Mouse (Mus musculus) cerebellum, adult 18-20 months (tissue): ENCODE measurements at regions not wholly inside any gene's neighbourhood (a gene's known extent, or its start where the extent isn't known, plus 50 kb on each side); places are given as distances from the start of the nearest gene placed in this dataset.
"Not testable (repeated sequence)": the region's sequence is repeated elsewhere in the genome, so short reads cannot be mapped to it uniquely, and the experiment has no call there.

Source experiments
- DNase-seq, 2 experiments: peaks; one replicate each; pipeline ENCODE4 v3.0.0; 2021

GRCm38 (mm10) chr12:71533701-71534100 is 224.0 kb downstream of the Dact1 start:
- DNase-seq, result no peak

- no peak for DNase-seq
Observed at GRCm38 (mm10) chr12:71534199-71534598, 224.5 kb downstream of the Dact1 start.

GRCm38 (mm10) chr12:71535251-71535650 is 225.6 kb downstream of the Dact1 start:
- no peak for DNase-seq

GRCm38 (mm10) chr12:71535831-71536230 is 226.1 kb downstream of the Dact1 start:
- DNase-seq, result not testable (repeated sequence)

GRCm38 (mm10) chr12:71538691-71539090 is 229.0 kb downstream of the Dact1 start:
- DNase-seq, result no peak

GRCm38 (mm10) chr12:71540279-71540678 is 230.6 kb downstream of the Dact1 start:
- no peak for DNase-seq

GRCm38 (mm10) chr12:71541961-71542360 is 232.3 kb downstream of the Dact1 start:
- no peak for DNase-seq

GRCm38 (mm10) chr12:71543571-71544119 is 234.0 kb downstream of the Dact1 start:
- peak in 1 of 2 experiments; percentile 13 for DNase-seq

GRCm38 (mm10) chr12:71544401-71545159 is 234.9 kb downstream of the Dact1 start:
- peak; percentile 25 to 32 for DNase-seq

- DNase-seq, result no peak
Observed at GRCm38 (mm10) chr12:71546523-71547265, 237.0 kb downstream of the Dact1 start.

GRCm38 (mm10) chr12:71549336-71549735 is 239.7 kb downstream of the Dact1 start:
- no peak for DNase-seq

- DNase-seq, result no peak
Observed at GRCm38 (mm10) chr12:71554212-71554611, 244.5 kb downstream of the Dact1 start.

GRCm38 (mm10) chr12:71561259-71561658 is 251.6 kb downstream of the Dact1 start:
- no peak for DNase-seq

- DNase-seq, result no peak
Observed at GRCm38 (mm10) chr12:71561918-71562572, 252.4 kb downstream of the Dact1 start.

GRCm38 (mm10) chr12:71563219-71563618 is 253.5 kb downstream of the Dact1 start:
- no peak for DNase-seq

- DNase-seq, result no peak
Observed at GRCm38 (mm10) chr12:71566371-71566770, 256.7 kb downstream of the Dact1 start.

- DNase-seq, result no peak
Observed at GRCm38 (mm10) chr12:71568251-71568650, 258.6 kb downstream of the Dact1 start.

GRCm38 (mm10) chr12:71568880-71569390 is 259.3 kb downstream of the Dact1 start:
- no peak for DNase-seq

- DNase-seq, result no peak
Observed at GRCm38 (mm10) chr12:71569662-71570061, 260.0 kb downstream of the Dact1 start.

- no peak for DNase-seq
Observed at GRCm38 (mm10) chr12:71570116-71570515, 260.4 kb downstream of the Dact1 start.

GRCm38 (mm10) chr12:71572833-71573446 is 257.9 kb upstream of the Daam1 start:
- DNase-seq, result no peak

- no peak for DNase-seq
Observed at GRCm38 (mm10) chr12:71573456-71573855, 257.4 kb upstream of the Daam1 start.

GRCm38 (mm10) chr12:71574685-71575084 is 256.2 kb upstream of the Daam1 start:
- DNase-seq, result no peak
